Mouse (Mus musculus): ENCODE data around the gene Nlrp10. TPM values are rescaled to one million over a fixed set of nuclear protein-coding genes. Genes with fewer than 3 reads are reported as not detected.

Nlrp10 gene
- polyA plus RNA-seq, 1 experiment = 0.02 TPM

DNA sequence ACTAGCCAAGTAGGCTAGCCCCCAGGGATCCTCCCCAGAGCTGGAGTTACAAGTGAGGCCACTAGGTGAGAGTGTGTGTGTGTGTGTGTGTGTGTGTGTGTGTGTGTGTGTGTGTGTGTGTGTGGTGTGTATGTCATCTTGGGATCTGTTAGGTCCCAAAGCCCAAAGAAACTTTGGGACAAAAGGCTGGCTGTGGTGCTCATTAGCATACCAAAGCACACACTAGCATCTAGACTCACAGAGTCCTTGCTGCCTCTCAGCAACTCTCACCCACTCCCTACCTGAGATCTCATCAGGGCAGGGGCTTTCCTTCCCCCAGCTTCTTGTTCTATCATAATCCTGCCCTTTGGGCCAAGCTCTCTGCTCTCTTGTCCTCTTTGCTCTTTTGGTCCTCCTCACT lies 18.6 kb upstream of the Nlrp10 start:
- Histone ChIP-seq H3K36me3 (ENCODE audit: control insufficient read depth, insufficient read depth) (peaks cover 18% of the 10 kb centered on the region), H3ac (ENCODE audit: control insufficient read depth, insufficient read length, low read depth) (no peak overlapping the region), H3K4me3 (ENCODE audit: insufficient read depth, poor library complexity, severe bottlenecking) (no peak overlapping the region), H3K79me3 (ENCODE audit: low read depth) (no peaks in the 10 kb centered on the region), H3K27me3 (ENCODE audit: control insufficient read depth, insufficient read depth, insufficient read length) (peaks cover 9% of the 10 kb centered on the region), H3K79me2 (ENCODE audit: control insufficient read depth, insufficient read depth) (no peaks in the 10 kb centered on the region)
- no peak for TF ChIP-seq MAX (IDR thresholded peaks at IDR 0.05)
- TF ChIP-seq MYOG (IDR thresholded peaks at IDR 0.05; ENCODE audit: control insufficient read depth, extremely low read depth, insufficient read length) = no peak
- no peak for TF ChIP-seq MYOD1 (IDR thresholded peaks at IDR 0.05; ENCODE audit: control insufficient read depth, insufficient read length, low read depth)
- no peak for TF ChIP-seq CTCF (IDR thresholded peaks at IDR 0.05; ENCODE audit: control insufficient read depth, insufficient read depth, insufficient read length)
- TF ChIP-seq CEBPB (IDR thresholded peaks at IDR 0.05; ENCODE audit: low read depth) = no peak
- TF ChIP-seq USF1 (IDR thresholded peaks at IDR 0.05; ENCODE audit: low read depth) = no peak
- TF ChIP-seq FOSL1 (IDR thresholded peaks at IDR 0.05; ENCODE audit: insufficient read depth, low read length, poor library complexity, severe bottlenecking) = no peak

DNA sequence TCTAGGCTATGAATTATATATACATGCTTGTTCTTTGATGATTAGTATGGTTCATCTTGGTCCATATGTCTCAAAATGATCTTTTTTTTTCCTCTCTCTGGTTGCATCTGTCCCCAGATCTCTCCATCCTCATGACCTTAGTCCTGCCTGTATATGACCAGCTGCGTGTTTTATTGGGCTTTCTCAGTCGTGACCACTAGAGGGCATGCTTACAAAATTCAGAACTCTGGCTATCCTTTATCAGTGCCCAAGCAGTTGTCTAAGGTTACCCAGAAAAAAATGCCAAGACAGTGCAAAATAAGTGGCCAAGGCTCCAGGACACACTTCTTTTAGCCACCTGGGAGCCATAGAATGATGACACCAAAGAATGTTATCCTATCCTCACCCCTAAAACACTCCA lies 14.0 kb upstream of the Nlrp10 start:
- no peak overlapping the region for H3ac ChIP-seq (ENCODE audit: control insufficient read depth, insufficient read length, low read depth)
- H3K79me2 ChIP-seq (ENCODE audit: control insufficient read depth, insufficient read depth) = no peaks in the 10 kb centered on the region
- TF ChIP-seq FOSL1 (IDR thresholded peaks at IDR 0.05; ENCODE audit: insufficient read depth, low read length, poor library complexity, severe bottlenecking) = no peak
- peak; percentile 33 for TF ChIP-seq CTCF (IDR thresholded peaks at IDR 0.05; ENCODE audit: control insufficient read depth, insufficient read depth, insufficient read length)
- no peak for TF ChIP-seq CEBPB (IDR thresholded peaks at IDR 0.05; ENCODE audit: low read depth)
- TF ChIP-seq MAX (IDR thresholded peaks at IDR 0.05) = no peak
- no peak for TF ChIP-seq MYOD1 (IDR thresholded peaks at IDR 0.05; ENCODE audit: control insufficient read depth, insufficient read length, low read depth)
- no peaks in the 10 kb centered on the region for H3K79me3 ChIP-seq (ENCODE audit: low read depth)
- H3K27me3 ChIP-seq (ENCODE audit: control insufficient read depth, insufficient read depth, insufficient read length) = no peaks in the 10 kb centered on the region
- H3K36me3 ChIP-seq (ENCODE audit: control insufficient read depth, insufficient read depth) = peaks cover 59% of the 10 kb centered on the region
- no peak overlapping the region for H3K4me3 ChIP-seq (ENCODE audit: insufficient read depth, poor library complexity, severe bottlenecking)

DNA sequence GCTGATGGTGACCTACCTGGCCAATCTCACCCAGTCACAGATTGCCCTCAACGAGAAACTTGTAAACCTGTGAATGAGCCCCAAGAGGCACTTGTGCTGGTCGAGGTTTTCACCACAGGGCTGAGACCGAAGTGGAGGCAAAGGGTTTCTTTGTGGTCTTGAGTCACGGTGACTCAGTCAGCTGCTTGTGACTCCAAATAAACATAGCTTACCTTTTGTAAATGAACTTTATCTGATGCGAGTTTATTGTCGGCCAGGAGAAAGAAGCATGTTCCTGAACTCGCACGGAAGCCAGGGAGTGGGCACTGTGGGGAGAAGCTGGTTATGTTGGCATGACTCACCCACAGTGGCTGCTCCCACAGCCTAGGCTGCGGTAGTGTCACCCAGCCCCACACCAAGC lies 11.5 kb upstream of the Nlrp10 start:
- H3K79me2 ChIP-seq (ENCODE audit: control insufficient read depth, insufficient read depth) = peaks cover 19% of the 10 kb centered on the region
- TF ChIP-seq USF1 (IDR thresholded peaks at IDR 0.05; ENCODE audit: low read depth) (no peak), MYOG (IDR thresholded peaks at IDR 0.05; ENCODE audit: control insufficient read depth, extremely low read depth, insufficient read length) (no peak), CEBPB (IDR thresholded peaks at IDR 0.05; ENCODE audit: low read depth) (no peak), FOSL1 (IDR thresholded peaks at IDR 0.05; ENCODE audit: insufficient read depth, low read length, poor library complexity, severe bottlenecking) (peak; percentile 28), MYOD1 (IDR thresholded peaks at IDR 0.05; ENCODE audit: control insufficient read depth, insufficient read length, low read depth) (peak; percentile 15), MAX (IDR thresholded peaks at IDR 0.05) (peak; percentile 22), CTCF (IDR thresholded peaks at IDR 0.05; ENCODE audit: control insufficient read depth, insufficient read depth, insufficient read length) (no peak)
- peaks cover 72% of the 10 kb centered on the region for H3K36me3 ChIP-seq (ENCODE audit: control insufficient read depth, insufficient read depth)
- no peak overlapping the region for H3ac ChIP-seq (ENCODE audit: control insufficient read depth, insufficient read length, low read depth)
- peaks cover 13% of the 10 kb centered on the region for H3K79me3 ChIP-seq (ENCODE audit: low read depth)
- H3K4me3 ChIP-seq (ENCODE audit: insufficient read depth, poor library complexity, severe bottlenecking) = no peak overlapping the region
- H3K27me3 ChIP-seq (ENCODE audit: control insufficient read depth, insufficient read depth, insufficient read length) = no peaks in the 10 kb centered on the region

DNA sequence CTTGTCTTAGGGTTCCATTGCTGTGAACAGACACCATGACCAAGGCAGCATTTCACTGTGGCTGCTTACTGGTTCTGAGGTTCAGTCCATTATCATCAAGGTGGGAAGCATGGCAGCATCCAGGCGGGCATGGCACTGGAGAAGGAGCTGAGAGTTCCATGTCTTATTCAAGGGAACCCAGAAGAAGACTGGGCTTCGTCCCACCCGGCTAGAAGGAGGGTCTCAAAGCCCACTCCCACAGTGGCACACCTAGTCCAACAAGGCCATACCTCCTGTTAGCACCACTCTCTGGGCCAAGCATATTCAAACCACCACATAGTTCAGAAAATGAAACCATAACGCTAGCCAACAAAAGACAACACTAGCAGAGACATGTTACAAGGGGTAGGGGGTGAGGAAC lies 6.6 kb upstream of the Nlrp10 start:
- TF ChIP-seq FOSL1 (IDR thresholded peaks at IDR 0.05; ENCODE audit: insufficient read depth, low read length, poor library complexity, severe bottlenecking) (no peak), MAX (IDR thresholded peaks at IDR 0.05) (no peak), CTCF (IDR thresholded peaks at IDR 0.05; ENCODE audit: control insufficient read depth, insufficient read depth, insufficient read length) (no peak), MYOD1 (IDR thresholded peaks at IDR 0.05; ENCODE audit: control insufficient read depth, insufficient read length, low read depth) (no peak), MYOG (IDR thresholded peaks at IDR 0.05; ENCODE audit: control insufficient read depth, extremely low read depth, insufficient read length) (no peak), USF1 (IDR thresholded peaks at IDR 0.05; ENCODE audit: low read depth) (no peak), CEBPB (IDR thresholded peaks at IDR 0.05; ENCODE audit: low read depth) (no peak)
- peaks cover 50% of the 10 kb centered on the region for H3K36me3 ChIP-seq (ENCODE audit: control insufficient read depth, insufficient read depth)

DNA sequence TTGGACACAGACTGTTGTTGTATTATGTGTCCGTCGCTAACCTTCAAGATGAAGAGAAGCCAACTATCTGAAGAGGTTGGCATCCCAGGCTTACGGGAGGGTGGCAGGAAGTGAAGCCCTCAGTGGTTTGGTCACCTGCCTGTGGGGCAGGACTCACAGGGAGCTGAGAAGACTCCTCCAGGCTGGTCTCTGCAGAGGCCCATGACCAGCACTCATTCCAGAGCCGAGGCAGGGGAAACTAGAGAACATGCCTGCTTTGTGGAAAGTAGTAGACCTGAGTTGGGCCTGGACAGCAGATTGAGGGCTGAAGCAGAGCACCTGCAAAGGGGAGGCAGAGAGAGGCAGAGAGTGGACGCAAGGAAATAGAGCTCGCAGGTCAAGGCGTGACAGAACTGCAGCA lies 5.4 kb upstream of the Nlrp10 start:
- peaks cover 40% of the 10 kb centered on the region for H3K79me2 ChIP-seq (ENCODE audit: control insufficient read depth, insufficient read depth)
- peaks cover 40% of the 10 kb centered on the region for H3K36me3 ChIP-seq (ENCODE audit: control insufficient read depth, insufficient read depth)
- H3ac ChIP-seq (ENCODE audit: control insufficient read depth, insufficient read length, low read depth) = peak overlapping the region; percentile 40
- TF ChIP-seq CEBPB (IDR thresholded peaks at IDR 0.05; ENCODE audit: low read depth) (no peak), FOSL1 (IDR thresholded peaks at IDR 0.05; ENCODE audit: insufficient read depth, low read length, poor library complexity, severe bottlenecking) (no peak), MYOG (IDR thresholded peaks at IDR 0.05; ENCODE audit: control insufficient read depth, extremely low read depth, insufficient read length) (no peak), USF1 (IDR thresholded peaks at IDR 0.05; ENCODE audit: low read depth) (no peak), CTCF (IDR thresholded peaks at IDR 0.05; ENCODE audit: control insufficient read depth, insufficient read depth, insufficient read length) (no peak), MAX (IDR thresholded peaks at IDR 0.05) (no peak)
- peak overlapping the region; percentile 79 for H3K4me3 ChIP-seq (ENCODE audit: insufficient read depth, poor library complexity, severe bottlenecking)
- peaks cover 31% of the 10 kb centered on the region for H3K79me3 ChIP-seq (ENCODE audit: low read depth)
- H3K27me3 ChIP-seq (ENCODE audit: control insufficient read depth, insufficient read depth, insufficient read length) = no peaks in the 10 kb centered on the region

More for the DNA sequence above, 6.6 kb upstream of the Nlrp10 start:
- Histone ChIP-seq H3K79me3 (ENCODE audit: low read depth) (peaks cover 31% of the 10 kb centered on the region), H3ac (ENCODE audit: control insufficient read depth, insufficient read length, low read depth) (no peak overlapping the region), H3K27me3 (ENCODE audit: control insufficient read depth, insufficient read depth, insufficient read length) (no peaks in the 10 kb centered on the region), H3K4me3 (ENCODE audit: insufficient read depth, poor library complexity, severe bottlenecking) (no peak overlapping the region), H3K79me2 (ENCODE audit: control insufficient read depth, insufficient read depth) (peaks cover 40% of the 10 kb centered on the region)

DNA sequence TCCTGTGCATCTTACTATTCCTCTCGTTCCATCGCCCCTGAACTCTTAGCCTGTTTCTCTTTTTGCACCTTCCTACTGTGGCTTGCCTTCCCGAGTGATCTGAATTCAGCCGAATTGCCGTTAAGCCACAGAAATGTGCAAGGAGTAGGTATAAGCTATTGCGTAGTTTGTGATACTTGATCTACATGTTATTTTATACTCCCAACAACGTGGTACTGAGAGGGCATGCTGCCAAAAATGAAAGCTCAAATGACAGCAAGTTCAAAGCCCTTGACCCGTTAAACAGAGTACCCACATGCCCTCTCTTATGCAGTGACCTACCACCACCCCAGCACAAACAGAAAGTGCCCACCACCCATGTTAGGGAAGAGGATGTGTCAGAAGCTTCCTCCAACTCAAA lies 4.9 kb upstream of the Nlrp10 start:
- H3K4me3 ChIP-seq (ENCODE audit: insufficient read depth, poor library complexity, severe bottlenecking) = peak overlapping the region; percentile 79
- peak overlapping the region; percentile 99 for H3ac ChIP-seq (ENCODE audit: control insufficient read depth, insufficient read length, low read depth)
- peaks cover 35% of the 10 kb centered on the region for H3K36me3 ChIP-seq (ENCODE audit: control insufficient read depth, insufficient read depth)
- H3K79me2 ChIP-seq (ENCODE audit: control insufficient read depth, insufficient read depth) = peaks cover 40% of the 10 kb centered on the region
- H3K27me3 ChIP-seq (ENCODE audit: control insufficient read depth, insufficient read depth, insufficient read length) = no peaks in the 10 kb centered on the region
- TF ChIP-seq USF1 (IDR thresholded peaks at IDR 0.05; ENCODE audit: low read depth) (no peak), MAX (IDR thresholded peaks at IDR 0.05) (no peak), FOSL1 (IDR thresholded peaks at IDR 0.05; ENCODE audit: insufficient read depth, low read length, poor library complexity, severe bottlenecking) (no peak), CEBPB (IDR thresholded peaks at IDR 0.05; ENCODE audit: low read depth) (no peak), MYOG (IDR thresholded peaks at IDR 0.05; ENCODE audit: control insufficient read depth, extremely low read depth, insufficient read length) (no peak), MYOD1 (IDR thresholded peaks at IDR 0.05; ENCODE audit: control insufficient read depth, insufficient read length, low read depth) (no peak), CTCF (IDR thresholded peaks at IDR 0.05; ENCODE audit: control insufficient read depth, insufficient read depth, insufficient read length) (no peak)
- peaks cover 31% of the 10 kb centered on the region for H3K79me3 ChIP-seq (ENCODE audit: low read depth)
